In genomic region chr1:191073486-191073885, GRCm38 (mm10) we compare ENCODE assay signal across 28 mouse cellular contexts. TPM values are rescaled to one million over a fixed set of nuclear protein-coding genes. Genes with fewer than 3 reads are reported as not detected.
DNase-seq lines count a peak whose midpoint lies in the region; ATAC-seq and TF ChIP-seq lines count a peak whose summit lies in the region.
"Had no signal": no experiment of that assay in that cellular context is flagged by ENCODE, and none has a peak within 500 bp of the region (broad histone marks: within the 10 kb centered on the region; RNA-seq: fewer than 3 reads in every experiment).

No protein-coding gene starts in this region.

- H3K27ac ChIP-seq in heart, embryonic 15.5 days, result 0 out of 2 replicates have a peak overlapping the region, but pooled peaks have one; percentile 37
- peak overlapping the region; percentile 14; the same call in 1 of the 2 replicates for H3K27ac ChIP-seq in layer of hippocampus, adult 2 months
- no peak overlapping the region for H3K27ac ChIP-seq in MEL (ENCODE audit: control insufficient read depth, low read depth, low read length)
- H3K27ac ChIP-seq: embryonic facial prominence, embryonic 12.5 days; forebrain, embryonic 13.5 days; hindbrain, embryonic 13.5 days; left cerebral cortex, adult 2 months; limb, embryonic 15.5 days had no signal

- no peaks in the 10 kb centered on the region for H3K27me3 ChIP-seq in heart, embryonic 15.5 days
- H3K27me3 ChIP-seq in MEL (ENCODE audit: control insufficient read depth in 1 of 2, insufficient read depth in 2 of 2, low read length in 2 of 2), result no peaks in the 10 kb centered on the region
- H3K27me3 ChIP-seq: embryonic facial prominence, embryonic 12.5 days; forebrain, embryonic 13.5 days; hindbrain, embryonic 13.5 days; limb, embryonic 15.5 days had no signal

- H3K9me3 ChIP-seq in heart, embryonic 15.5 days (replicated peaks), result no peaks in the 10 kb centered on the region
- H3K9me3 ChIP-seq in MEL (replicated peaks; ENCODE audit: insufficient read depth, low read length), result no peaks in the 10 kb centered on the region
- H3K9me3 ChIP-seq: embryonic facial prominence, embryonic 12.5 days; forebrain, embryonic 13.5 days; hindbrain, embryonic 13.5 days; limb, embryonic 15.5 days had no signal

- TF ChIP-seq EP300 in MEL (IDR thresholded peaks at IDR 0.05; ENCODE audit: low read depth in 1 of 2, low read length in 2 of 2), result peak; percentile 52 to 76; a peak in 3 of 4 replicates

- no peak overlapping the region for H3K9ac ChIP-seq in heart, embryonic 15.5 days
- H3K9ac ChIP-seq in MEL (ENCODE audit: control insufficient read depth, low read depth, low read length, poor library complexity, severe bottlenecking), result no peak overlapping the region
- H3K9ac ChIP-seq: embryonic facial prominence, embryonic 12.5 days; forebrain, embryonic 13.5 days; hindbrain, embryonic 13.5 days; limb, embryonic 15.5 days; lung, embryonic 14.5 days had no signal

- no peak for DNase-seq in heart, adult 11 months
- no peak for DNase-seq in layer of hippocampus, adult 2 months (ENCODE audit: low spot score in 2 of 2)
- no peak for DNase-seq in layer of hippocampus, adult 11-12 months (ENCODE audit: low spot score)
- DNase-seq in MEL (ENCODE audit: low read depth, low spot score) (no peak), adipocyte (ENCODE audit: low spot score) (no peak)
- DNase-seq: cerebellum, adult 11-12 months; cerebellum, postnatal 10 days; gastrocnemius, postnatal 36 days; thymus, adult 18-20 months; thymus, postnatal 36 days had no signal

- no peaks in the 10 kb centered on the region; the same call in 1 of the 2 replicates for H3K79me2 ChIP-seq in MEL (ENCODE audit: control insufficient read depth, insufficient read depth, low read length, poor library complexity)

- H3K4me1 ChIP-seq in heart, embryonic 15.5 days (replicated peaks), result no peaks in the 10 kb centered on the region
- peaks cover 4 to 5% of the 10 kb centered on the region in 2 experiments; a peak in 2 of 4 replicates for H3K4me1 ChIP-seq in MEL (ENCODE audit: control insufficient read depth in 1 of 2, insufficient read depth in 2 of 2, low read length in 2 of 2)
- H3K4me1 ChIP-seq: embryonic facial prominence, embryonic 12.5 days; forebrain, embryonic 13.5 days; hindbrain, embryonic 13.5 days; limb, embryonic 15.5 days had no signal

- no peak for TF ChIP-seq RAD21 in MEL (IDR thresholded peaks at IDR 0.05; ENCODE audit: low read depth, low read length)

- no peak overlapping the region for H3K4me2 ChIP-seq in heart, embryonic 15.5 days
- H3K4me2 ChIP-seq: embryonic facial prominence, embryonic 12.5 days; forebrain, embryonic 13.5 days; hindbrain, embryonic 13.5 days; limb, embryonic 15.5 days; lung, embryonic 14.5 days had no signal

- peaks cover 58% of the 10 kb centered on the region for H3K36me3 ChIP-seq in heart, embryonic 15.5 days
- peaks cover 4 to 43% of the 10 kb centered on the region in 2 experiments; a peak in 3 of 4 replicates for H3K36me3 ChIP-seq in MEL (ENCODE audit: control insufficient read depth in 1 of 2, insufficient read depth in 2 of 2, low read length in 2 of 2)

- TF ChIP-seq POLR2A in MEL (IDR thresholded peaks at IDR 0.05; ENCODE audit: control insufficient read depth in 1 of 2, insufficient read depth in 1 of 2, low read depth in 1 of 2, low read length in 2 of 2, poor library complexity in 1 of 2), result no peak

- ATAC-seq in heart, embryonic 15.5 days (replicated peaks; ENCODE audit: insufficient number of reproducible peaks, insufficient read depth, low FRiP score, low read depth), result no peak
- peak; percentile 36 for ATAC-seq in megakaryocyte-erythroid progenitor cell, adult 5-6 weeks (replicated peaks; ENCODE audit: low FRiP score, low TSS enrichment, poor library complexity, severe bottlenecking)
- ATAC-seq: forebrain, embryonic 13.5 days; midbrain, embryonic 16.5 days had no signal

- no peak overlapping the region for H3K4me3 ChIP-seq in heart, embryonic 15.5 days
- H3K4me3 ChIP-seq in layer of hippocampus, adult 2 months, result no peak overlapping the region
- H3K4me3 ChIP-seq in MEL (ENCODE audit: control insufficient read depth in 1 of 2, insufficient read depth in 1 of 2, low read depth in 2 of 2, low read length in 2 of 2), result no peak overlapping the region
- H3K4me3 ChIP-seq: embryonic facial prominence, embryonic 12.5 days; erythroblast, embryonic 14.5 days; forebrain, embryonic 13.5 days; hindbrain, embryonic 13.5 days; left cerebral cortex, adult 2 months; limb, embryonic 15.5 days had no signal

- TF ChIP-seq CTCF in layer of hippocampus, adult 2 months (conservative IDR thresholded peaks at IDR 0.05), result no peak
- TF ChIP-seq CTCF in MEL (IDR thresholded peaks at IDR 0.05 in 2 of 3, conservative IDR thresholded peaks at IDR 0.05 in 1 of 3; ENCODE audit: control insufficient read depth in 1 of 3, insufficient read depth in 1 of 3, low read depth in 2 of 3, low read length in 3 of 3, poor library complexity in 1 of 3, severe bottlenecking in 1 of 3), result no peak

- 79% methylated on average over 4 of the region's 4 CpGs for WGBS in heart, embryonic 15.5 days

TF ChIP-seq in MEL, 35 proteins besides CTCF, POLR2A, EP300 and RAD21 (continues in another document):
- TF ChIP-seq USF1 (IDR thresholded peaks at IDR 0.05; ENCODE audit: low read depth, low read length) (no peak), RCOR1 (IDR thresholded peaks at IDR 0.05; ENCODE audit: low read depth, low read length) (peak; percentile 82; the same call in 1 of the 2 replicates), MAX (IDR thresholded peaks at IDR 0.05; ENCODE audit: low read length) (no peak), NRF1 (IDR thresholded peaks at IDR 0.05; ENCODE audit: insufficient read depth, low read depth, low read length, poor library complexity, severe bottlenecking) (no peak), POLR2AphosphoS5 (IDR thresholded peaks at IDR 0.05; ENCODE audit: borderline replicate concordance, low read depth, low read length) (no peak), CHD2 (IDR thresholded peaks at IDR 0.05; ENCODE audit: low read length) (no peak), NELFE (IDR thresholded peaks at IDR 0.05; ENCODE audit: low read depth, low read length) (no peak), SIN3A (IDR thresholded peaks at IDR 0.05; ENCODE audit: low read length) (peak; percentile 9; the same call in 1 of the 2 replicates), TAL1 (IDR thresholded peaks at IDR 0.05; ENCODE audit: low read length) (0 out of 2 replicates have a peak, but pooled peaks have one; percentile 16), MAFK (IDR thresholded peaks at IDR 0.05; ENCODE audit: borderline replicate concordance, low read depth, low read length) (no peak), MEF2A (IDR thresholded peaks at IDR 0.05; ENCODE audit: extremely low read depth, insufficient replicate concordance, low read depth, low read length, poor library complexity, severe bottlenecking) (no peak), MXI1 (IDR thresholded peaks at IDR 0.05; ENCODE audit: low read depth, low read length) (peak; percentile 44; the same call in 1 of the 2 replicates), GATA1 (IDR thresholded peaks at IDR 0.05; ENCODE audit: low read depth, low read length) (peak; percentile 54)

RNA-seq across cellular contexts. Expression of gene Nsl1, which starts 10.7 kb away (rescaled TPM):
- polyA plus RNA-seq in heart, embryonic 15.5 days (2015; fragmentation: Nextera tagmentation; extraction: Ambion mirVana), result 9.9 and 14.1 TPM in 2 replicates
- total RNA-seq in layer of hippocampus, adult 2 months (2021), result 1 to 10 TPM in 1 of 2 experiments, under 1 TPM in 1; 0.87 to 1.3 TPM
- total RNA-seq in MEL (2012; rRNA removed), result 33.4 and 41.9 TPM in 2 replicates
- polyA plus RNA-seq in MEL (2012; ENCODE audit: insufficient read depth in 1 of 2, insufficient read length in 2 of 2, low read depth in 1 of 2, low replicate concordance in 2 of 2, missing spikeins in 1 of 2), result 10 to 100 TPM in 1 of 2 experiments, not detected in 1; 24.2 TPM
- total RNA-seq in megakaryocyte-erythroid progenitor cell, adult 5-6 weeks (2014; fragmentation: Nextera tagmentation), result 17.2 and 20.8 TPM in 2 replicates
- 14.8 and 18.4 TPM in 2 replicates for total RNA-seq in megakaryocyte-erythroid progenitor cell, adult 5-6 weeks (2017)

RNA-seq across cellular contexts. Expression of gene Tatdn3, which starts 10.8 kb away (rescaled TPM):
- polyA plus RNA-seq in heart, embryonic 15.5 days (2015; fragmentation: Nextera tagmentation; extraction: Ambion mirVana), result 16.9 and 20.2 TPM in 2 replicates
- total RNA-seq in layer of hippocampus, adult 2 months (2021), result 10 to 100 TPM; 38.4 to 48.7 TPM
- total RNA-seq in MEL (2012; rRNA removed), result 14.5 and 16.7 TPM in 2 replicates
- 10 to 100 TPM in 1 of 2 experiments, not detected in 1; 19.0 TPM for polyA plus RNA-seq in MEL (2012; ENCODE audit: insufficient read depth in 1 of 2, insufficient read length in 2 of 2, low read depth in 1 of 2, low replicate concordance in 2 of 2, missing spikeins in 1 of 2)
- 20.1 and 23.3 TPM in 2 replicates for total RNA-seq in megakaryocyte-erythroid progenitor cell, adult 5-6 weeks (2014; fragmentation: Nextera tagmentation)
- total RNA-seq in megakaryocyte-erythroid progenitor cell, adult 5-6 weeks (2017), result 23.3 and 33.6 TPM in 2 replicates

RNA-seq across cellular contexts. Expression of gene Batf3, which starts 24.2 kb away (rescaled TPM):
- 2.0 and 3.8 TPM in 2 replicates for polyA plus RNA-seq in heart, embryonic 15.5 days (2015; fragmentation: Nextera tagmentation; extraction: Ambion mirVana)
- 1 to 10 TPM in 1 of 2 experiments, under 1 TPM in 1; 0.98 to 1.7 TPM for total RNA-seq in layer of hippocampus, adult 2 months (2021)
- 1.5 and 2.4 TPM in 2 replicates for total RNA-seq in MEL (2012; rRNA removed)
- polyA plus RNA-seq in MEL (2012; ENCODE audit: insufficient read depth in 1 of 2, insufficient read length in 2 of 2, low read depth in 1 of 2, low replicate concordance in 2 of 2, missing spikeins in 1 of 2), result 1 to 10 TPM in 1 of 2 experiments, not detected in 1; 2.4 TPM
- not detected in 2 replicates for total RNA-seq in megakaryocyte-erythroid progenitor cell, adult 5-6 weeks (2014; fragmentation: Nextera tagmentation)
- total RNA-seq in megakaryocyte-erythroid progenitor cell, adult 5-6 weeks (2017), result 0.34 TPM in 1 of 2 replicates, not detected in the other
- total RNA-seq: gastrocnemius, adult 18-20 months; gastrocnemius, postnatal 36 days had no signal

RNA-seq across cellular contexts. Expression of gene Spata45, which starts 37.0 kb away (rescaled TPM):
- not detected in 2 replicates for polyA plus RNA-seq in heart, embryonic 15.5 days (2015; fragmentation: Nextera tagmentation; extraction: Ambion mirVana)
- not detected for total RNA-seq in layer of hippocampus, adult 2 months (2021)
- not detected in 2 replicates for total RNA-seq in MEL (2012; rRNA removed)
- under 1 TPM in 1 of 2 experiments, not detected in 1; 0.75 TPM for polyA plus RNA-seq in MEL (2012; ENCODE audit: insufficient read depth in 1 of 2, insufficient read length in 2 of 2, low read depth in 1 of 2, low replicate concordance in 2 of 2, missing spikeins in 1 of 2)
- total RNA-seq in megakaryocyte-erythroid progenitor cell, adult 5-6 weeks (2014; fragmentation: Nextera tagmentation), result not detected in 2 replicates
- not detected in 2 replicates for total RNA-seq in megakaryocyte-erythroid progenitor cell, adult 5-6 weeks (2017)
- total RNA-seq: adrenal gland, adult 18-20 months; adrenal gland, postnatal 36 days; gastrocnemius, adult 18-20 months; gastrocnemius, postnatal 36 days; heart, postnatal 36 days; layer of hippocampus, postnatal 10 days; left cerebral cortex, adult 2 months; left cerebral cortex, postnatal 36 days had no signal
- polyA plus RNA-seq: embryonic facial prominence, embryonic 12.5 days; erythroblast, embryonic 14.5 days; forebrain, embryonic 13.5 days; hindbrain, embryonic 13.5 days; limb, embryonic 15.5 days; lung, embryonic 14.5 days; midbrain, embryonic 16.5 days; neural tube, embryonic 14.5 days; stomach, embryonic 16.5 days had no signal

RNA-seq across cellular contexts. Expression of gene Flvcr1, which starts 47.5 kb away (rescaled TPM):
- polyA plus RNA-seq in heart, embryonic 15.5 days (2015; fragmentation: Nextera tagmentation; extraction: Ambion mirVana), result 2.6 and 3.4 TPM in 2 replicates
- total RNA-seq in layer of hippocampus, adult 2 months (2021), result 10 to 100 TPM; 16.9 to 18.9 TPM
- 27.7 and 36.9 TPM in 2 replicates for total RNA-seq in MEL (2012; rRNA removed)
- 10 to 100 TPM in 1 of 2 experiments, not detected in 1; 19.1 TPM for polyA plus RNA-seq in MEL (2012; ENCODE audit: insufficient read depth in 1 of 2, insufficient read length in 2 of 2, low read depth in 1 of 2, low replicate concordance in 2 of 2, missing spikeins in 1 of 2)
- 28.5 and 30.6 TPM in 2 replicates for total RNA-seq in megakaryocyte-erythroid progenitor cell, adult 5-6 weeks (2014; fragmentation: Nextera tagmentation)
- 28.2 and 30.3 TPM in 2 replicates for total RNA-seq in megakaryocyte-erythroid progenitor cell, adult 5-6 weeks (2017)

Comparison
In these comparisons a context has a peak if more than half of its experiments do, and no peak if none do; other contexts are left out.
1. RNA of gene Nsl1, which starts 10.7 kb away (total RNA-seq): 33.4 to 41.9 TPM in MEL and 14.8 to 20.8 TPM in megakaryocyte-erythroid progenitor cell, adult 5-6 weeks; 0.87 to 1.3 TPM in layer of hippocampus, adult 2 months; every median in the first group is over 4 times any median in the second.